Mouse (Mus musculus): ENCODE results near the gene Gm28539. TPM values are rescaled to one million over a fixed set of nuclear protein-coding genes. Genes with fewer than 3 reads are reported as not detected.

Gene Gm28539
- not detected in 2 replicates for polyA plus RNA-seq (2015; fragmentation: Nextera tagmentation; extraction: Ambion mirVana)

GRCm38 (mm10) chr16:18836468-18837208 lies at the start of gene Gm28539, which contains the start of gene 2510002D24Rik:
Gm28539 (plus strand) TSS chr16:18836584.
2510002D24Rik (plus strand) TSS chr16:18836578.
- H3K36me3 ChIP-seq (ENCODE audit: control insufficient read depth, insufficient read depth): peaks cover 17% of the 10 kb centered on the region
- H3K27ac ChIP-seq (ENCODE audit: low read length): no peak within 1 kb of the TSS
- ATAC-seq: peak; percentile 98
- H3K9me3 ChIP-seq (ENCODE audit: control insufficient read depth, low read length): no peaks in the 10 kb centered on the region
- no peaks in the 10 kb centered on the region for H3K4me1 ChIP-seq (replicated peaks; ENCODE audit: control insufficient read depth, insufficient read depth, low read length)
- peak within 1 kb of the TSS; percentile 74 for H3K9ac ChIP-seq (replicated peaks; ENCODE audit: low read depth, low read length)
- no peaks in the 10 kb centered on the region for H3K27me3 ChIP-seq (replicated peaks; ENCODE audit: control insufficient read depth, insufficient read depth, low read length)
- peak within 1 kb of the TSS; percentile 53 for H3K4me2 ChIP-seq (ENCODE audit: low read length)
- WGBS: under 1% methylated on average over 46 of the region's 46 CpGs
- H3K4me3 ChIP-seq (replicated peaks; ENCODE audit: low read length): peak within 1 kb of the TSS; percentile 63

GRCm38 (mm10) chr16:18786652-18787051 lies 49.7 kb upstream of the Gm28539 start:
- H3K9me3 ChIP-seq (ENCODE audit: control insufficient read depth, low read length): no peaks in the 10 kb centered on the region
- no peak overlapping the region for H3K27ac ChIP-seq (ENCODE audit: low read length)
- no peak overlapping the region for H3K4me2 ChIP-seq (ENCODE audit: low read length)
- WGBS: 92% methylated on average over 10 of the region's 10 CpGs
- no peak for ATAC-seq
- no peak overlapping the region for H3K9ac ChIP-seq (replicated peaks; ENCODE audit: low read depth, low read length)
- no peaks in the 10 kb centered on the region for H3K27me3 ChIP-seq (replicated peaks; ENCODE audit: control insufficient read depth, insufficient read depth, low read length)
- H3K36me3 ChIP-seq (ENCODE audit: control insufficient read depth, insufficient read depth): no peaks in the 10 kb centered on the region
- H3K4me1 ChIP-seq (replicated peaks; ENCODE audit: control insufficient read depth, insufficient read depth, low read length): no peaks in the 10 kb centered on the region
- H3K4me3 ChIP-seq (replicated peaks; ENCODE audit: low read length): no peak overlapping the region

GRCm38 (mm10) chr16:18788627-18789406 lies 47.6 kb upstream of the Gm28539 start:
- ATAC-seq: no peak
- Histone ChIP-seq H3K27ac (ENCODE audit: low read length) (no peak overlapping the region), H3K36me3 (ENCODE audit: control insufficient read depth, insufficient read depth) (no peaks in the 10 kb centered on the region), H3K4me1 (replicated peaks; ENCODE audit: control insufficient read depth, insufficient read depth, low read length) (no peaks in the 10 kb centered on the region), H3K27me3 (replicated peaks; ENCODE audit: control insufficient read depth, insufficient read depth, low read length) (no peaks in the 10 kb centered on the region), H3K9ac (replicated peaks; ENCODE audit: low read depth, low read length) (no peak overlapping the region), H3K9me3 (ENCODE audit: control insufficient read depth, low read length) (no peaks in the 10 kb centered on the region), H3K4me2 (ENCODE audit: low read length) (no peak overlapping the region), H3K4me3 (replicated peaks; ENCODE audit: low read length) (no peak overlapping the region)
- 90% methylated on average over 10 of the region's 10 CpGs for WGBS

- ATAC-seq: no peak
- Histone ChIP-seq H3K27ac (ENCODE audit: low read length) (no peak overlapping the region), H3K9ac (replicated peaks; ENCODE audit: low read depth, low read length) (no peak overlapping the region), H3K4me3 (replicated peaks; ENCODE audit: low read length) (no peak overlapping the region), H3K9me3 (ENCODE audit: control insufficient read depth, low read length) (no peaks in the 10 kb centered on the region), H3K4me2 (ENCODE audit: low read length) (no peak overlapping the region), H3K27me3 (replicated peaks; ENCODE audit: control insufficient read depth, insufficient read depth, low read length) (no peaks in the 10 kb centered on the region), H3K4me1 (replicated peaks; ENCODE audit: control insufficient read depth, insufficient read depth, low read length) (no peaks in the 10 kb centered on the region), H3K36me3 (ENCODE audit: control insufficient read depth, insufficient read depth) (no peaks in the 10 kb centered on the region)
- WGBS: 92% methylated on average over 11 of the region's 11 CpGs
Measured at GRCm38 (mm10) chr16:18795223-18795899, 41.0 kb upstream of the Gm28539 start.

- Histone ChIP-seq H3K4me2 (ENCODE audit: low read length) (no peak overlapping the region), H3K27me3 (replicated peaks; ENCODE audit: control insufficient read depth, insufficient read depth, low read length) (no peaks in the 10 kb centered on the region), H3K4me3 (replicated peaks; ENCODE audit: low read length) (no peak overlapping the region), H3K36me3 (ENCODE audit: control insufficient read depth, insufficient read depth) (no peaks in the 10 kb centered on the region), H3K4me1 (replicated peaks; ENCODE audit: control insufficient read depth, insufficient read depth, low read length) (no peaks in the 10 kb centered on the region), H3K9ac (replicated peaks; ENCODE audit: low read depth, low read length) (no peak overlapping the region), H3K9me3 (ENCODE audit: control insufficient read depth, low read length) (no peaks in the 10 kb centered on the region), H3K27ac (ENCODE audit: low read length) (no peak overlapping the region)
- WGBS: 71% methylated on average over 7 of the region's 7 CpGs
- no peak; the same call in 1 of the 2 replicates for ATAC-seq
Measured at GRCm38 (mm10) chr16:18796645-18797044, 39.7 kb upstream of the Gm28539 start.

GRCm38 (mm10) chr16:18798151-18798550 lies 38.2 kb upstream of the Gm28539 start:
- Histone ChIP-seq H3K4me3 (replicated peaks; ENCODE audit: low read length) (no peak overlapping the region), H3K4me1 (replicated peaks; ENCODE audit: control insufficient read depth, insufficient read depth, low read length) (no peaks in the 10 kb centered on the region), H3K9ac (replicated peaks; ENCODE audit: low read depth, low read length) (no peak overlapping the region), H3K4me2 (ENCODE audit: low read length) (no peak overlapping the region), H3K27me3 (replicated peaks; ENCODE audit: control insufficient read depth, insufficient read depth, low read length) (no peaks in the 10 kb centered on the region), H3K36me3 (ENCODE audit: control insufficient read depth, insufficient read depth) (no peaks in the 10 kb centered on the region), H3K9me3 (ENCODE audit: control insufficient read depth, low read length) (no peaks in the 10 kb centered on the region), H3K27ac (ENCODE audit: low read length) (no peak overlapping the region)
- WGBS: 95% methylated on average over 5 of the region's 5 CpGs
- no peak for ATAC-seq

- Histone ChIP-seq H3K4me1 (replicated peaks; ENCODE audit: control insufficient read depth, insufficient read depth, low read length) (no peaks in the 10 kb centered on the region), H3K27ac (ENCODE audit: low read length) (no peak overlapping the region), H3K9me3 (ENCODE audit: control insufficient read depth, low read length) (no peaks in the 10 kb centered on the region), H3K27me3 (replicated peaks; ENCODE audit: control insufficient read depth, insufficient read depth, low read length) (no peaks in the 10 kb centered on the region), H3K9ac (replicated peaks; ENCODE audit: low read depth, low read length) (no peak overlapping the region), H3K36me3 (ENCODE audit: control insufficient read depth, insufficient read depth) (no peaks in the 10 kb centered on the region), H3K4me3 (replicated peaks; ENCODE audit: low read length) (no peak overlapping the region), H3K4me2 (ENCODE audit: low read length) (no peak overlapping the region)
- 77% methylated on average over 2 of the region's 2 CpGs for WGBS
- peak; percentile 57; the same call in 1 of the 2 replicates for ATAC-seq
Measured at GRCm38 (mm10) chr16:18798841-18799240, 37.5 kb upstream of the Gm28539 start.

- Histone ChIP-seq H3K9ac (replicated peaks; ENCODE audit: low read depth, low read length) (no peak overlapping the region), H3K4me3 (replicated peaks; ENCODE audit: low read length) (no peak overlapping the region), H3K36me3 (ENCODE audit: control insufficient read depth, insufficient read depth) (0 out of 2 replicates have a peak, but pooled peaks cover 9% of the 10 kb centered on the region), H3K9me3 (ENCODE audit: control insufficient read depth, low read length) (no peaks in the 10 kb centered on the region), H3K27me3 (replicated peaks; ENCODE audit: control insufficient read depth, insufficient read depth, low read length) (no peaks in the 10 kb centered on the region), H3K4me1 (replicated peaks; ENCODE audit: control insufficient read depth, insufficient read depth, low read length) (no peaks in the 10 kb centered on the region), H3K4me2 (ENCODE audit: low read length) (no peak overlapping the region), H3K27ac (ENCODE audit: low read length) (no peak overlapping the region)
- ATAC-seq: no peak
- WGBS: 84% methylated on average over 2 of the region's 2 CpGs
Measured at GRCm38 (mm10) chr16:18805746-18806145, 30.6 kb upstream of the Gm28539 start.

GRCm38 (mm10) chr16:18809001-18809400 lies 27.4 kb upstream of the Gm28539 start:
- Histone ChIP-seq H3K27ac (ENCODE audit: low read length) (no peak overlapping the region), H3K4me2 (ENCODE audit: low read length) (no peak overlapping the region), H3K4me3 (replicated peaks; ENCODE audit: low read length) (no peak overlapping the region), H3K27me3 (replicated peaks; ENCODE audit: control insufficient read depth, insufficient read depth, low read length) (no peaks in the 10 kb centered on the region), H3K9me3 (ENCODE audit: control insufficient read depth, low read length) (no peaks in the 10 kb centered on the region), H3K36me3 (ENCODE audit: control insufficient read depth, insufficient read depth) (0 out of 2 replicates have a peak, but pooled peaks cover 9% of the 10 kb centered on the region), H3K4me1 (replicated peaks; ENCODE audit: control insufficient read depth, insufficient read depth, low read length) (peaks cover 11% of the 10 kb centered on the region), H3K9ac (replicated peaks; ENCODE audit: low read depth, low read length) (no peak overlapping the region)
- ATAC-seq: no peak
- WGBS: 94% methylated on average over 5 of the region's 5 CpGs
